Comparison of ENCODE assay signal across 10 mouse cellular contexts in genomic region chr15:12749549-12750301, GRCm38 (mm10). TPM values are rescaled to one million over a fixed set of nuclear protein-coding genes. Genes with fewer than 3 reads are reported as not detected.
DNase-seq lines count a peak whose midpoint lies in the region; ATAC-seq lines count a peak whose summit lies in the region.
"Had no signal": no experiment of that assay in that cellular context is flagged by ENCODE, and none has a peak within 500 bp of the region (broad histone marks: within the 10 kb centered on the region; RNA-seq: fewer than 3 reads in every experiment).

No protein-coding gene starts in this region.

- WGBS in kidney, embryonic 16.5 days: 53% methylated on average over 11 of the region's 11 CpGs
- 30% methylated on average over 11 of the region's 11 CpGs for WGBS in heart, embryonic 10.5 days
- WGBS in intestine, embryonic 16.5 days: 57% methylated on average over 11 of the region's 11 CpGs

- no peaks in the 10 kb centered on the region for H3K9me3 ChIP-seq in kidney, embryonic 16.5 days (ENCODE audit: low read length)
- no peaks in the 10 kb centered on the region for H3K9me3 ChIP-seq in heart, embryonic 10.5 days
- H3K9me3 ChIP-seq in intestine, embryonic 16.5 days (ENCODE audit: control insufficient read depth, low read length): 0 out of 2 replicates have a peak, but pooled peaks cover 4% of the 10 kb centered on the region
- H3K9me3 ChIP-seq: hindbrain, embryonic 13.5 days had no signal

- DNase-seq in kidney, postnatal 14 days: peak; percentile 43
- DNase-seq in heart, embryonic 10.5 days (ENCODE audit: low spot score): peak; percentile 90
- peak; percentile 68 for DNase-seq in lung, postnatal 36 days
- DNase-seq in left cerebral cortex, adult 8-10 months (ENCODE audit: low spot score in 2 of 2): no peak
- DNase-seq in cerebellum, adult 9-10 months: no peak
- DNase-seq in urinary bladder, postnatal 14 days (ENCODE audit: low spot score): no peak

- H3K4me2 ChIP-seq in kidney, embryonic 16.5 days (replicated peaks; ENCODE audit: low read depth, low read length): no peak overlapping the region
- no peak overlapping the region for H3K4me2 ChIP-seq in intestine, embryonic 16.5 days (ENCODE audit: low read depth, low read length)
- H3K4me2 ChIP-seq: hindbrain, embryonic 13.5 days had no signal

- H3K36me3 ChIP-seq in kidney, embryonic 16.5 days (ENCODE audit: insufficient read depth, low read length): no peaks in the 10 kb centered on the region
- H3K36me3 ChIP-seq in heart, embryonic 10.5 days: no peaks in the 10 kb centered on the region
- H3K36me3 ChIP-seq in intestine, embryonic 16.5 days (ENCODE audit: control insufficient read depth, insufficient read depth, low read length): no peaks in the 10 kb centered on the region
- H3K36me3 ChIP-seq: hindbrain, embryonic 13.5 days had no signal

- H3K27ac ChIP-seq in kidney, embryonic 16.5 days (ENCODE audit: low read length): no peak overlapping the region
- peak overlapping the region; percentile 81 for H3K27ac ChIP-seq in heart, embryonic 10.5 days
- H3K27ac ChIP-seq in intestine, embryonic 16.5 days (ENCODE audit: low read length): no peak overlapping the region
- H3K27ac ChIP-seq: hindbrain, embryonic 13.5 days had no signal

- H3K27me3 ChIP-seq in kidney, embryonic 16.5 days (ENCODE audit: insufficient read depth, low read length): no peaks in the 10 kb centered on the region
- H3K27me3 ChIP-seq in heart, embryonic 10.5 days (ENCODE audit: insufficient read depth, poor library complexity, severe bottlenecking): no peaks in the 10 kb centered on the region; the same call in 1 of the 2 replicates
- H3K27me3 ChIP-seq in intestine, embryonic 16.5 days (replicated peaks; ENCODE audit: control insufficient read depth, insufficient read depth, low read length): peaks cover 8% of the 10 kb centered on the region; the same call in 1 of the 2 replicates
- H3K27me3 ChIP-seq: hindbrain, embryonic 13.5 days had no signal

- H3K4me1 ChIP-seq in kidney, embryonic 16.5 days (ENCODE audit: insufficient read depth, low read length): no peaks in the 10 kb centered on the region
- peaks cover 38% of the 10 kb centered on the region for H3K4me1 ChIP-seq in heart, embryonic 10.5 days
- no peaks in the 10 kb centered on the region for H3K4me1 ChIP-seq in intestine, embryonic 16.5 days (ENCODE audit: control insufficient read depth, insufficient read depth, low read length)
- H3K4me1 ChIP-seq: hindbrain, embryonic 13.5 days had no signal

- no peak overlapping the region for H3K9ac ChIP-seq in kidney, embryonic 16.5 days (replicated peaks; ENCODE audit: low read length)
- H3K9ac ChIP-seq in intestine, embryonic 16.5 days (ENCODE audit: low read depth, low read length): no peak overlapping the region
- H3K9ac ChIP-seq: hindbrain, embryonic 13.5 days had no signal

- ATAC-seq in kidney, embryonic 16.5 days (ENCODE audit: low FRiP score, low TSS enrichment): no peak
- peak; percentile 26; the same call in 1 of the 2 replicates for ATAC-seq in intestine, embryonic 16.5 days
- ATAC-seq: forebrain, embryonic 16.5 days had no signal

- H3K4me3 ChIP-seq in kidney, embryonic 16.5 days (ENCODE audit: low read length): no peak overlapping the region
- H3K4me3 ChIP-seq in heart, embryonic 10.5 days: peak overlapping the region; percentile 12; the same call in 1 of the 2 replicates
- no peak overlapping the region for H3K4me3 ChIP-seq in intestine, embryonic 16.5 days (ENCODE audit: low read length)
- H3K4me3 ChIP-seq: hindbrain, embryonic 13.5 days had no signal

RNA-seq across cellular contexts. Expression of gene Pdzd2, which starts 10.0 kb away (rescaled TPM):
- 29.0 and 35.6 TPM in 2 replicates for polyA plus RNA-seq in kidney, embryonic 16.5 days (2015; fragmentation: Nextera tagmentation; extraction: Ambion mirVana)
- 7.3 and 10.7 TPM in 2 replicates for polyA plus RNA-seq in heart, embryonic 10.5 days (2016; fragmentation: Nextera tagmentation; extraction: Ambion mirVana)
- 9.1 and 10.7 TPM in 2 replicates for polyA plus RNA-seq in intestine, embryonic 16.5 days (2015; fragmentation: Nextera tagmentation; extraction: Ambion mirVana)
- 10 to 100 TPM; 67.0 to 85.4 (median 77.8) TPM for total RNA-seq in left cerebral cortex, adult 8-10 months (2022)

Comparison
In these comparisons a context has a peak if more than half of its experiments do, and no peak if none do; other contexts are left out.
1. DNase-seq: peak in kidney, postnatal 14 days (single experiment), heart, embryonic 10.5 days (single experiment) and lung, postnatal 36 days (single experiment); none in left cerebral cortex, adult 8-10 months (0 of 2), cerebellum, adult 9-10 months (single experiment) and urinary bladder, postnatal 14 days (single experiment).